11 mouse cellular contexts compared by ENCODE assay signal in genomic region chr13:46420095-46420494, GRCm38 (mm10). TPM values are rescaled to one million over a fixed set of nuclear protein-coding genes. Genes with fewer than 3 reads are reported as not detected.
A peak's percentile ranks its signal among the peaks of the same experiment; 100 is the strongest.
DNase-seq lines count a peak whose midpoint lies in the region; ATAC-seq and TF ChIP-seq lines count a peak whose summit lies in the region.
"Had no signal": no experiment of that assay in that cellular context is flagged by ENCODE, and none has a peak within 500 bp of the region (broad histone marks: within the 10 kb centered on the region; RNA-seq: fewer than 3 reads in every experiment).

No protein-coding gene starts in this region.

- WGBS in heart, adult 2 months: 24% methylated on average over 3 of the region's 3 CpGs
- 3% methylated on average over 3 of the region's 3 CpGs for WGBS in midbrain, embryonic 12.5 days

- TF ChIP-seq POLR2A in heart, adult 2 months (IDR thresholded peaks at IDR 0.05; ENCODE audit: insufficient read depth, low read depth, low read length): peak; percentile 34; the same call in 1 of the 2 replicates

- TF ChIP-seq EP300 in heart, adult 2 months (IDR thresholded peaks at IDR 0.05; ENCODE audit: insufficient read depth, low read depth, low read length): no peak

- TF ChIP-seq CTCF in heart, adult 2 months (IDR thresholded peaks at IDR 0.05): no peak

- H3K4me1 ChIP-seq in heart, adult 2 months (ENCODE audit: control insufficient read depth, insufficient read depth, low read length): no peaks in the 10 kb centered on the region
- peaks cover 21% of the 10 kb centered on the region for H3K4me1 ChIP-seq in midbrain, embryonic 12.5 days

- intact Hi-C loops in heart, adult 2 months (cut with DNase I): loop anchor here (5.0 kb wide), 2 partner anchors 63 to 152 kb away; no protein-coding TSS in a partner anchor
- intact Hi-C loops in heart, postnatal 25 days (cut with DNase I): loop anchor here (5.0 kb wide), 2 partner anchors 82 to 152 kb away; partner anchors contain the start of gene Cap2
- intact Hi-C loops in heart, postnatal 10 days (cut with DNase I): no loop called here

- ATAC-seq in midbrain, embryonic 12.5 days (ENCODE audit: low FRiP score, low read depth): no peak

- H3K9ac ChIP-seq in heart, adult 2 months (ENCODE audit: low read depth, low read length): peak overlapping the region; percentile 97
- peak overlapping the region; percentile 81 for H3K9ac ChIP-seq in midbrain, embryonic 12.5 days (replicated peaks)

- H3K9me3 ChIP-seq in midbrain, embryonic 12.5 days: no peaks in the 10 kb centered on the region

- peaks cover 14% of the 10 kb centered on the region for H3K36me3 ChIP-seq in heart, adult 2 months (ENCODE audit: control insufficient read depth, insufficient read depth, low read length)
- H3K36me3 ChIP-seq in midbrain, embryonic 12.5 days: 0 out of 2 replicates have a peak, but pooled peaks cover 8% of the 10 kb centered on the region

- DNase-seq in heart, adult 2 months: no peak
- DNase-seq in heart, postnatal 25 days (ENCODE audit: low spot score): no peak
- DNase-seq in embryo, embryonic 10.5 days (ENCODE audit: low spot score): peak; percentile 35
- peak; percentile 37 to 41 for DNase-seq in heart, postnatal 10 days
- no peak for DNase-seq in c-Kit-positive CD71-positive TER-119-positive erythroid progenitor cells, embryonic 14.5 days (ENCODE audit: low spot score)
- no peak for DNase-seq in adrenal gland, postnatal 4 days (ENCODE audit: low spot score in 2 of 2)
- DNase-seq in adrenal gland, adult (ENCODE audit: inconsistent age in 2 of 2, low spot score in 1 of 2): no peak
- DNase-seq: gastrocnemius, postnatal 25 days; liver; right cerebral cortex, postnatal 4 days had no signal

- H3K27me3 ChIP-seq in heart, adult 2 months (ENCODE audit: control insufficient read depth, insufficient read depth, low read length): no peaks in the 10 kb centered on the region
- H3K27me3 ChIP-seq in midbrain, embryonic 12.5 days: 0 out of 2 replicates have a peak, but pooled peaks cover 5% of the 10 kb centered on the region

- H3K4me3 ChIP-seq in heart, adult 2 months: peak overlapping the region; percentile 57
- H3K4me3 ChIP-seq in midbrain, embryonic 12.5 days: peak overlapping the region; percentile 67

- H3K27ac ChIP-seq in heart, adult 2 months: peak overlapping the region; percentile 92
- H3K27ac ChIP-seq in midbrain, embryonic 12.5 days (replicated peaks): peak overlapping the region; percentile 42; the same call in 1 of the 2 replicates

- no peaks in the 10 kb centered on the region for H3K79me2 ChIP-seq in heart, adult 2 months (replicated peaks; ENCODE audit: control insufficient read depth, insufficient read depth, low read length)

- peak overlapping the region; percentile 87 for H3K4me2 ChIP-seq in midbrain, embryonic 12.5 days (replicated peaks)

RNA-seq across cellular contexts. Expression of gene Rbm24, which starts 1.9 kb away (rescaled TPM):
- 100 to 1,000 TPM; 176 to 182 TPM for total RNA-seq in heart, adult 2 months (2021)
- 225 and 252 TPM in 2 replicates for polyA plus RNA-seq in heart, adult 2 months (2012; rRNA removed)
- total RNA-seq in heart, postnatal 25 days (2021): 100 to 1,000 TPM; 188 to 202 TPM
- 100 to 1,000 TPM; 225 to 282 TPM for total RNA-seq in heart, postnatal 10 days (2021)
- polyA plus RNA-seq in midbrain, embryonic 12.5 days (2016; fragmentation: Nextera tagmentation; extraction: Ambion mirVana): 2.9 and 3.1 TPM in 2 replicates
- total RNA-seq in adrenal gland, postnatal 4 days (2021): 10 to 100 TPM in 1 of 2 experiments, 1 to 10 TPM in 1; 5.1 to 15.0 TPM

Comparison
In these comparisons a context has a peak if more than half of its experiments do, and no peak if none do; other contexts are left out.
1. DNase-seq: peak in embryo, embryonic 10.5 days (single experiment) and heart, postnatal 10 days (2 of 2); none in heart, adult 2 months (0 of 2), heart, postnatal 25 days (single experiment), c-Kit-positive CD71-positive TER-119-positive erythroid progenitor cells, embryonic 14.5 days (single experiment), adrenal gland, postnatal 4 days (0 of 2) and adrenal gland, adult (0 of 2).
2. RNA of gene Rbm24, which starts 1.9 kb away (total RNA-seq): 225 to 282 TPM in heart, postnatal 10 days, 188 to 202 TPM in heart, postnatal 25 days and 176 to 182 TPM in heart, adult 2 months; 5.1 to 15.0 TPM in adrenal gland, postnatal 4 days; every median in the first group is over 10 times any median in the second.